Mouse (Mus musculus) myocyte (in vitro differentiated cells): ENCODE measurements at regions not wholly inside any gene's neighbourhood (a gene's known extent, or its start where the extent isn't known, plus 50 kb on each side); places are given as distances from the start of the nearest gene placed in this dataset.

ENCODE experiments used
- POLR2A ChIP-seq: IDR thresholded peaks from one replicate; pipeline ENCODE4 v1.6.1; 2011; ENCODE audit warnings: low read depth, mild to moderate bottlenecking, control low read depth, moderate library complexity; ENCODE audit not compliant: insufficient read length
- SRF ChIP-seq: IDR thresholded peaks from one replicate; pipeline ENCODE4 v1.6.1; 2011; ENCODE audit warnings: low read depth; ENCODE audit not compliant: control insufficient read depth, insufficient read length
- TCF12 ChIP-seq: IDR thresholded peaks from one replicate; pipeline ENCODE4 v1.6.1; 2011; ENCODE audit warnings: mild to moderate bottlenecking, control low read depth; ENCODE audit not compliant: poor library complexity, insufficient read depth, severe bottlenecking
- TCF3 ChIP-seq: IDR thresholded peaks from one replicate; pipeline ENCODE4 v1.6.1; 2011; ENCODE audit warnings: low read depth, control low read depth; ENCODE audit not compliant: insufficient read length
- USF1 ChIP-seq: IDR thresholded peaks from one replicate; pipeline ENCODE4 v1.6.1; 2011; ENCODE audit warnings: low read depth, mild to moderate bottlenecking, control low read depth, moderate library complexity

GRCm38 (mm10) chr9:14009451-14009850 is 181.9 kb downstream of the Fam76b start:
- TF ChIP-seq POLR2A (no peak), TCF12 (no peak), USF1 (no peak), SRF (no peak), TCF3 (no peak)
